Mouse (Mus musculus) granulocyte monocyte progenitor cell, adult 5-6 weeks (primary cell): ENCODE data around the gene Reep6. TPM values are rescaled to one million over a fixed set of nuclear protein-coding genes. Genes with fewer than 3 reads are reported as not detected.

Source experiments
- ATAC-seq: replicated peaks from 2 replicates; pipeline ENCODE4 v1.8.0; 2016; ENCODE audit warnings: mild to moderate bottlenecking, moderate TSS enrichment, inconsistent platforms; ENCODE audit not compliant: poor library complexity, severe bottlenecking
- total RNA-seq, 2 experiments: library from RNA; stranded (forward) in 1 of 2; stranded (reverse) in 1 of 2; fragments of 200-712, 200-1000 nt in 1 of 2; fragments of >200 nt in 1 of 2; fragmentation: Nextera tagmentation in 1 of 2; gene quantifications; 2 replicates each; pipeline ENCODE4 v1.2.3; 2014 to 2017

Reep6 gene
- total RNA-seq (2014; fragmentation: Nextera tagmentation) (0.11 and 0.60 TPM in 2 replicates), total RNA-seq (2017) (0.22 and 2.7 TPM in 2 replicates)

GRCm38 (mm10) chr10:80329273-80330081 is at the start of gene Reep6, which contains the start of gene Pcsk4:
Gene Reep6 (plus strand): TSS chr10:80329953.
Gene Pcsk4 (minus strand): TSS chr10:80329498.
- peak; percentile 95 for ATAC-seq

GRCm38 (mm10) chr10:80281304-80281703 is 48.4 kb upstream of the Reep6 start:
- no peak for ATAC-seq

- peak; percentile 21; the same call in 1 of the 2 replicates for ATAC-seq
These were observed 47.8 kb upstream of the Reep6 start for GRCm38 (mm10) chr10:80281921-80282371.

GRCm38 (mm10) chr10:80282481-80283441 is 47.0 kb upstream of the Reep6 start:
- ATAC-seq, result no peak

GRCm38 (mm10) chr10:80285222-80286070 is 44.3 kb upstream of the Reep6 start:
- no peak for ATAC-seq

- ATAC-seq, result no peak
These were observed 41.7 kb upstream of the Reep6 start for GRCm38 (mm10) chr10:80288097-80288496.

- no peak for ATAC-seq
These were observed 41.1 kb upstream of the Reep6 start for GRCm38 (mm10) chr10:80288657-80289056.

- peak; percentile 90 for ATAC-seq
These were observed 37.3 kb upstream of the Reep6 start, which contains the start of gene Rps15 for GRCm38 (mm10) chr10:80292251-80293146. Gene Rps15 (plus strand): TSS chr10:80292453.

GRCm38 (mm10) chr10:80293325-80293724 is 36.4 kb upstream of the Reep6 start:
- no peak for ATAC-seq

- ATAC-seq, result no peak
These were observed 35.4 kb upstream of the Reep6 start for GRCm38 (mm10) chr10:80294311-80294710.

GRCm38 (mm10) chr10:80294788-80295303 is 34.9 kb upstream of the Reep6 start:
- no peak for ATAC-seq

- ATAC-seq, result peak; percentile 40
These were observed 33.9 kb upstream of the Reep6 start, which contains the start of gene Apc2 for GRCm38 (mm10) chr10:80295618-80296425. Gene Apc2 (plus strand): TSS chr10:80295977.

GRCm38 (mm10) chr10:80296824-80297223 is 32.9 kb upstream of the Reep6 start:
- no peak for ATAC-seq

- no peak for ATAC-seq
These were observed 32.1 kb upstream of the Reep6 start for GRCm38 (mm10) chr10:80297526-80298133.

GRCm38 (mm10) chr10:80298571-80299281 is 31.0 kb upstream of the Reep6 start:
- ATAC-seq, result peak; percentile 33; the same call in 1 of the 2 replicates

- ATAC-seq, result no peak
These were observed 30.5 kb upstream of the Reep6 start for GRCm38 (mm10) chr10:80299301-80299700.

GRCm38 (mm10) chr10:80299824-80300223 is 29.9 kb upstream of the Reep6 start:
- ATAC-seq, result no peak
